In genomic region chr5:30127921-30128597, GRCm38 (mm10) we compare ENCODE assay signal across 21 mouse cellular contexts. TPM values are rescaled to one million over a fixed set of nuclear protein-coding genes. Genes with fewer than 3 reads are reported as not detected.
"Had no signal": no experiment of that assay in that cellular context is flagged by ENCODE, and none has a peak within 500 bp of the region (broad histone marks: within the 10 kb centered on the region; RNA-seq: fewer than 3 reads in every experiment).

No protein-coding gene starts in this region.

- ATAC-seq: intestine, embryonic 15.5 days had no signal

- H3K9me3 ChIP-seq: intestine, embryonic 15.5 days; limb, embryonic 10.5 days; liver, embryonic 15.5 days; megakaryocyte, embryonic 14.5 days; midbrain, embryonic 12.5 days had no signal

- DNase-seq: kidney, adult 18-20 months; kidney, postnatal 10 days; kidney, postnatal 4 days; lung, embryonic 14.5 days; lung, postnatal 10 days; right cerebral cortex, postnatal 14 days; thymus, adult 2 months; thymus, postnatal 25 days had no signal

- H3K9ac ChIP-seq: intestine, embryonic 15.5 days; liver, embryonic 15.5 days; lung, embryonic 14.5 days; midbrain, embryonic 12.5 days had no signal

- H3K4me1 ChIP-seq: intestine, embryonic 15.5 days; limb, embryonic 10.5 days; liver, embryonic 15.5 days; midbrain, embryonic 12.5 days had no signal

- H3K4me2 ChIP-seq: intestine, embryonic 15.5 days; liver, embryonic 11.5 days; liver, embryonic 15.5 days; lung, embryonic 14.5 days; midbrain, embryonic 12.5 days had no signal

- H3K4me3 ChIP-seq: intestine, embryonic 15.5 days; left cerebral cortex, adult 2 months; limb, embryonic 10.5 days; liver, embryonic 15.5 days; megakaryocyte, embryonic 14.5 days; midbrain, embryonic 12.5 days had no signal

- H3K27ac ChIP-seq: intestine, embryonic 15.5 days; left cerebral cortex, adult 2 months; limb, embryonic 10.5 days; liver, embryonic 15.5 days; macrophage; midbrain, embryonic 12.5 days had no signal

- H3K27me3 ChIP-seq: intestine, embryonic 15.5 days; liver, embryonic 15.5 days; megakaryocyte, embryonic 14.5 days; midbrain, embryonic 12.5 days had no signal

RNA-seq across cellular contexts. Expression of gene 3110082J24Rik, which starts 22.2 kb away (rescaled TPM):
- polyA plus RNA-seq: intestine, embryonic 15.5 days; kidney, embryonic 14.5 days; limb, embryonic 10.5 days; limb, embryonic 14.5 days; liver, embryonic 11.5 days; liver, embryonic 15.5 days; lung, embryonic 14.5 days; macrophage; small intestine, adult 2 months; stomach, embryonic 16.5 days; thymus, adult 2 months; urinary bladder, adult 2 months had no signal

RNA-seq across cellular contexts. Expression of gene Garem2, which starts 23.1 kb away (rescaled TPM):
- polyA plus RNA-seq: macrophage had no signal
